Mouse (Mus musculus) lung, postnatal 25 days (tissue): ENCODE measurements at regions not wholly inside any gene's neighbourhood (a gene's known extent, or its start where the extent isn't known, plus 50 kb on each side); places are given as distances from the start of the nearest gene placed in this dataset.

Source experiments
- DNase-seq: peaks from one replicate; pipeline ENCODE4 v3.0.0; 2022; ENCODE audit warnings: low spot score

GRCm38 (mm10) chr10:99461446-99461966 is 198.5 kb downstream of the Dusp6 start:
- DNase-seq, result peak; percentile 45

- no peak for DNase-seq
Measured at GRCm38 (mm10) chr10:99466695-99467094, 203.7 kb downstream of the Dusp6 start.

GRCm38 (mm10) chr10:99467319-99467842 is 204.3 kb downstream of the Dusp6 start:
- peak; percentile 39 for DNase-seq

GRCm38 (mm10) chr10:99468971-99469370 is 205.9 kb downstream of the Dusp6 start:
- DNase-seq, result no peak

- DNase-seq, result no peak
Measured at GRCm38 (mm10) chr10:99471832-99472497, 208.9 kb downstream of the Dusp6 start.

- DNase-seq, result no peak
Measured at GRCm38 (mm10) chr10:99472806-99473205, 209.8 kb downstream of the Dusp6 start.

- DNase-seq, result no peak
Measured at GRCm38 (mm10) chr10:99473758-99474157, 210.7 kb downstream of the Dusp6 start.

- no peak for DNase-seq
Measured at GRCm38 (mm10) chr10:99474546-99474945, 211.5 kb downstream of the Dusp6 start.

GRCm38 (mm10) chr10:99476214-99476613 is 213.2 kb downstream of the Dusp6 start:
- DNase-seq, result no peak

- no peak for DNase-seq
Measured at GRCm38 (mm10) chr10:99476776-99477175, 213.7 kb downstream of the Dusp6 start.

GRCm38 (mm10) chr10:99480573-99480972 is 217.5 kb downstream of the Dusp6 start:
- no peak for DNase-seq

GRCm38 (mm10) chr10:99482009-99482408 is 219.0 kb downstream of the Dusp6 start:
- DNase-seq, result no peak

- DNase-seq, result no peak
Measured at GRCm38 (mm10) chr10:99488195-99489080, 225.4 kb downstream of the Dusp6 start.

GRCm38 (mm10) chr10:99511514-99512237 is 247.8 kb downstream of the Csl start:
- peak; percentile 33 for DNase-seq

GRCm38 (mm10) chr10:99517944-99518343 is 241.5 kb downstream of the Csl start:
- DNase-seq, result no peak

GRCm38 (mm10) chr10:99519479-99519878 is 240.0 kb downstream of the Csl start:
- no peak for DNase-seq

- DNase-seq, result no peak
Measured at GRCm38 (mm10) chr10:99523817-99524216, 235.6 kb downstream of the Csl start.

GRCm38 (mm10) chr10:99524273-99525212 is 234.9 kb downstream of the Csl start:
- DNase-seq, result no peak

GRCm38 (mm10) chr10:99526148-99526547 is 233.3 kb downstream of the Csl start:
- no peak for DNase-seq

GRCm38 (mm10) chr10:99526561-99526960 is 232.9 kb downstream of the Csl start:
- no peak for DNase-seq

- DNase-seq, result no peak
Measured at GRCm38 (mm10) chr10:99531104-99531503, 228.4 kb downstream of the Csl start.
